Mouse (Mus musculus) midbrain, embryonic 12.5 days (tissue): ENCODE data around the gene Large2. TPM values are rescaled to one million over a fixed set of nuclear protein-coding genes. Genes with fewer than 3 reads are reported as not detected.

ENCODE experiments used
- ATAC-seq: fragments of 200-750 bp; cut with Nextera tagmentation; 2 replicates; pipeline ENCODE4 v1.8.0; 2017; ENCODE audit warnings: low read depth, moderate TSS enrichment, moderate library complexity; ENCODE audit not compliant: low FRiP score
- H3K27ac ChIP-seq: fragments of 300-500 bp; sonication (generic); replicated peaks from 2 replicates; pipeline ENCODE4 v1.5.1; 2016; ENCODE audit warnings: mild to moderate bottlenecking
- H3K27me3 ChIP-seq: fragments of 300-500 bp; sonication (generic); 2 replicates; pipeline ENCODE4 v1.6.1; 2016; ENCODE audit warnings: mild to moderate bottlenecking
- H3K36me3 ChIP-seq: fragments of 300-500 bp; sonication (generic); 2 replicates; pipeline ENCODE4 v1.6.1; 2016
- H3K4me1 ChIP-seq: fragments of 300-500 bp; sonication (generic); 2 replicates; pipeline ENCODE4 v1.6.1; 2016
- H3K4me2 ChIP-seq: fragments of 300-500 bp; sonication (generic); replicated peaks from 2 replicates; pipeline ENCODE4 v1.6.1; 2016; ENCODE audit warnings: mild to moderate bottlenecking, moderate library complexity
- H3K4me3 ChIP-seq: fragments of 300-500 bp; sonication (generic); 2 replicates; pipeline ENCODE4 v1.5.1; 2016; ENCODE audit warnings: mild to moderate bottlenecking
- H3K9ac ChIP-seq: fragments of 300-500 bp; sonication (generic); replicated peaks from 2 replicates; pipeline ENCODE4 v1.6.1; 2016; ENCODE audit warnings: mild to moderate bottlenecking, moderate library complexity
- H3K9me3 ChIP-seq: fragments of 300-500 bp; sonication (generic); 2 replicates; pipeline ENCODE4 v1.6.1; 2016; ENCODE audit warnings: mild to moderate bottlenecking
- WGBS: fragments of 180-500 bp; shearing (Covaris S2); methylation state at CpG from one replicate; pipeline ENCODE4 v1.1.7; 2016; 5-methylcytosine and 5-hydroxymethylcytosine counted together
- polyA plus RNA-seq: library from polyadenylated mRNA; unstranded; fragments of >200 nt; fragmentation: Nextera tagmentation; extraction: Ambion mirVana; gene quantifications from 2 replicates; pipeline ENCODE4 v1.2.1, GENCODE M21; 2016

The Large2 gene
- polyA plus RNA-seq, 1 experiment from 2014 or later = 4.7 TPM

DNA sequence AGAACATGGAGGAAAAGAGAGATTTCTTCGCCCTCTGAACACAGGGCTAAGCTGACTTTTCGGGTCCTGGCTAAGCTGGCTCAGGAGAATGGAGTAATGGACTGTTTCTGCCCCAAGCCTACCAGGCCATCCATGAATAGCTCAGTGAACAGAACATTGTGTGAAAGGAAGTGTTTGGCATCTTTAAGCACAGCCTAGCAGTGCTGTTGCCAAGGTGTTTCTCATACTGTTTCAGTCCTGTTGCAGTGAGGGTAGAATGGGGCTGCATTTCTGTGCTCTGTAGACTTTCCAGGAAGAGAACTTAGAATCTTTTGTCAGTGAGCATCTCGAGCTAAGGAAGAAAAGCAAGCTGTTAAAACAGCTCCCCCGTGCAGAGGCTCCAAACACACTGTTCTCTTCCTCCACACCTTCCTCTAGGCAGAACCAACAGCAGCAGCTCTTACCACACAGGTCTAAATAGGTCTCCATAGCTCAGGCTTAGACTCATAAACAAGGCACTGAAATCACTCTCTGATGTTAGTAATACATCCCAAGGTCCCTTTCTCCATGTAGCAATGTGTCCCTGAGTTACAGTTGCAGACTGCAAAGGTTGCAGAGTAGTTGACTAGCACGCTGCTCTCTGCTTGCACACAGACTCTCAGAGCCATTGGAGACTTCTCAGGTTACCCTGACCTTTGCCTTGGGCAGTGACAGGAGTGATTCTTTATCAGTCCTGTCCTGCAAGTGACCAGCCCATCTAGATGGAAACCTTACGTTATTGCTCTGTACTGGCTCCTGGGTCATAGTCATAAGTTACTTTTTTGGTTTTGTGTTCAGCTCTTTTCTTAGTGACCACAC lies 24.9 kb downstream of the Large2 start:
- H3K4me1 ChIP-seq = 0 out of 2 replicates have a peak, but pooled peaks cover 5% of the 10 kb centered on the region
- no peaks in the 10 kb centered on the region for H3K9me3 ChIP-seq
- no peaks in the 10 kb centered on the region for H3K27me3 ChIP-seq
- no peak overlapping the region for H3K4me2 ChIP-seq
- no peak overlapping the region for H3K9ac ChIP-seq
- H3K36me3 ChIP-seq = peaks cover 73% of the 10 kb centered on the region
- WGBS = 78% methylated on average over 6 of the region's 6 CpGs
- no peak overlapping the region for H3K4me3 ChIP-seq
- no peak overlapping the region for H3K27ac ChIP-seq
- ATAC-seq = no peak

DNA sequence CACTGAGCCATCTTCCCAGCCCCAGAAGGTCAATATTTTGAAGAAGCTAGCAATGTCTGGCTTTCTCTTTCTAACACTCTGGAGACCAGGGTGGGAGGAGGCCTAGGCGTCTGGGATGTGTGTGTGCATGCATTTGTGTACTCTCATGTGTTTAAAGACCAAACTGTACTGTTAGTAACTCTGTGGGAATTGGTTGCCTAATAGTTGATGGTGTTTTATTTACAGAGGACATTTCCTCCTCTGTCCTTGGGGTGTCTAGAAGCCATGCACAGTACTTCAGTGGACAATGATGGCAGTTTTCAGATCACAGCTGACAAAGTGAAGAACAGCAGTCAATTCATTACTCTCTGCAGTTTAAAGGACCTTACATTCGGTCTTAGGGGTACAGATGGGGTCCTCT lies 27.5 kb downstream of the Large2 start:
- Histone ChIP-seq H3K36me3 (peaks cover 72% of the 10 kb centered on the region), H3K27me3 (no peaks in the 10 kb centered on the region), H3K9ac (no peak overlapping the region), H3K9me3 (no peaks in the 10 kb centered on the region), H3K4me1 (no peaks in the 10 kb centered on the region), H3K4me2 (no peak overlapping the region), H3K4me3 (no peak overlapping the region), H3K27ac (no peak overlapping the region)
- no peak for ATAC-seq
- 84% methylated on average over 2 of the region's 2 CpGs for WGBS

- Histone ChIP-seq H3K9me3 (no peaks in the 10 kb centered on the region), H3K27me3 (no peaks in the 10 kb centered on the region), H3K4me3 (no peak overlapping the region), H3K4me1 (no peaks in the 10 kb centered on the region), H3K27ac (no peak overlapping the region), H3K4me2 (no peak overlapping the region), H3K9ac (no peak overlapping the region), H3K36me3 (peaks cover 58% of the 10 kb centered on the region)
- ATAC-seq = no peak
These were observed 32.3 kb downstream of the Large2 start for GRCm38 (mm10) chr2:92342418-92342817.

- ATAC-seq = no peak
- H3K4me1 ChIP-seq = no peaks in the 10 kb centered on the region
- H3K27me3 ChIP-seq = no peaks in the 10 kb centered on the region
- no peak overlapping the region for H3K4me3 ChIP-seq
- no peak overlapping the region for H3K4me2 ChIP-seq
- no peaks in the 10 kb centered on the region for H3K9me3 ChIP-seq
- no peak overlapping the region for H3K9ac ChIP-seq
- no peak overlapping the region for H3K27ac ChIP-seq
- peaks cover 68% of the 10 kb centered on the region for H3K36me3 ChIP-seq
- 96% methylated on average over 2 of the region's 2 CpGs for WGBS
These were observed 42.8 kb downstream of the Large2 start for GRCm38 (mm10) chr2:92331871-92332270.

DNA sequence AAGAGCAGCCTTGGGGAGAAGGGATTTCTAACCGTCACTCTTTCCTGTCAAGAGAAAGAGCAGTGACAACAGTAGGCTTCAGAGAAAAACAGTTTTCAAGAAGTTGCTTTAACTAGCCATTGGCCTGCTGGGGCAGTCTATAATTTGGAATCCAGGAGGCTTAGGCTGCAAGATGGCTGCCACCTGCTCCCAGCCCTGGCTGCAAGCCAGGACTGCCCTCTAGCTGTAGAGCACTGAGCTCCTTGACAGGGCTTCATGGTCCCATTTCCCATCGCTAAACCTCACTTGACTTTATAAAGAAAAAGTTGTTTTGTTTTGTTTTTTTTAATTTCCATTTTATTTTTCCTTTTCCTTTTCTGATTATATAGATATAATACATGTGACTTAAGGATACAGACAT lies 43.3 kb downstream of the Large2 start:
- no peaks in the 10 kb centered on the region for H3K4me1 ChIP-seq
- no peak overlapping the region for H3K27ac ChIP-seq
- no peak overlapping the region for H3K4me2 ChIP-seq
- peaks cover 65% of the 10 kb centered on the region for H3K36me3 ChIP-seq
- H3K4me3 ChIP-seq = no peak overlapping the region
- ATAC-seq = no peak
- H3K9me3 ChIP-seq = no peaks in the 10 kb centered on the region
- 88% methylated on average over 2 of the region's 2 CpGs for WGBS
- no peak overlapping the region for H3K9ac ChIP-seq
- no peaks in the 10 kb centered on the region for H3K27me3 ChIP-seq

DNA sequence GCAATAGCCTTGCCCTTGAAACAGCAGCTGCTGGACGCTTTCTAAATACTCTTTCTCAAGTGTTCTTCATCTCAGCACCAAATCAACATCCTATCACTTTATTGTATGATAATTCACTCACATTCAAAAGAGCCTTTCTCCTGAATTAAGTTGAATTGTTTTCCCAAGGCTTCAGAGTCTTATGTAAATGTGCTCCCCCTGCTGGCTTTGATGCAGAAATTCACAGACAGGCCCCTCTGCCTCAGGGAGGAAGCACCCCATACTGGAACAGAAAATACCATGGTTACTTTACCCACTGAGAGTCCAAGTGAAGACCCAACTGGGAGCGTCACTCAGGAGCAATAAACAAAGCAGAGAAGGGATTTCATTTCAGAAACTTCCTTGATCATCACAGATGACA lies 43.8 kb downstream of the Large2 start:
- Histone ChIP-seq H3K9ac (no peak overlapping the region), H3K9me3 (no peaks in the 10 kb centered on the region), H3K4me3 (no peak overlapping the region), H3K4me1 (no peaks in the 10 kb centered on the region), H3K27ac (peak overlapping the region; percentile 42; the same call in 1 of the 2 replicates), H3K4me2 (no peak overlapping the region), H3K27me3 (no peaks in the 10 kb centered on the region), H3K36me3 (peaks cover 63% of the 10 kb centered on the region)
- no peak for ATAC-seq
- WGBS = 63% methylated on average over 2 of the region's 2 CpGs

GRCm38 (mm10) chr2:92328206-92328605 lies 46.5 kb downstream of the Large2 start:
- Histone ChIP-seq H3K4me2 (no peak overlapping the region), H3K4me1 (no peaks in the 10 kb centered on the region), H3K4me3 (no peak overlapping the region), H3K9ac (no peak overlapping the region), H3K27ac (no peak overlapping the region), H3K27me3 (no peaks in the 10 kb centered on the region), H3K36me3 (peaks cover 58% of the 10 kb centered on the region), H3K9me3 (no peaks in the 10 kb centered on the region)
- 93% methylated on average over 8 of the region's 8 CpGs for WGBS
- no peak for ATAC-seq

- H3K4me1 ChIP-seq = no peaks in the 10 kb centered on the region
- 94% methylated on average over 4 of the region's 4 CpGs for WGBS
- ATAC-seq = no peak
- H3K27me3 ChIP-seq = no peaks in the 10 kb centered on the region
- H3K36me3 ChIP-seq = peaks cover 59% of the 10 kb centered on the region
- no peak overlapping the region for H3K27ac ChIP-seq
- H3K9me3 ChIP-seq = no peaks in the 10 kb centered on the region
- H3K4me2 ChIP-seq = no peak overlapping the region
- H3K4me3 ChIP-seq = no peak overlapping the region
- H3K9ac ChIP-seq = no peak overlapping the region
These were observed 47.1 kb downstream of the Large2 start for GRCm38 (mm10) chr2:92327601-92328000.

- Histone ChIP-seq H3K36me3 (peaks cover 62% of the 10 kb centered on the region), H3K9ac (no peak overlapping the region), H3K27ac (no peak overlapping the region), H3K4me2 (no peak overlapping the region), H3K4me1 (no peaks in the 10 kb centered on the region), H3K4me3 (no peak overlapping the region), H3K9me3 (no peaks in the 10 kb centered on the region), H3K27me3 (no peaks in the 10 kb centered on the region)
- 86% methylated on average over 1 of the region's 1 CpGs for WGBS
- no peak for ATAC-seq
These were observed 48.4 kb downstream of the Large2 start for GRCm38 (mm10) chr2:92326221-92326620.

GRCm38 (mm10) chr2:92325676-92326075 lies 49.0 kb downstream of the Large2 start:
- Histone ChIP-seq H3K4me1 (no peaks in the 10 kb centered on the region), H3K4me3 (no peak overlapping the region), H3K9ac (no peak overlapping the region), H3K4me2 (no peak overlapping the region), H3K36me3 (peaks cover 58% of the 10 kb centered on the region), H3K27me3 (no peaks in the 10 kb centered on the region), H3K9me3 (no peaks in the 10 kb centered on the region), H3K27ac (no peak overlapping the region)
- ATAC-seq = no peak
- WGBS = 91% methylated on average over 7 of the region's 7 CpGs

- Histone ChIP-seq H3K4me1 (no peaks in the 10 kb centered on the region), H3K4me3 (no peak overlapping the region), H3K36me3 (peaks cover 39% of the 10 kb centered on the region)
These were observed 52.0 kb downstream of the Large2 start for GRCm38 (mm10) chr2:92322669-92323068.

GRCm38 (mm10) chr2:92317228-92317627 lies 57.4 kb downstream of the Large2 start:
- no peaks in the 10 kb centered on the region for H3K27me3 ChIP-seq
- H3K4me2 ChIP-seq = no peak overlapping the region
- H3K9ac ChIP-seq = no peak overlapping the region
- 0 out of 2 replicates have a peak, but pooled peaks cover 2% of the 10 kb centered on the region for H3K4me1 ChIP-seq
- H3K4me3 ChIP-seq = no peak overlapping the region
- 91% methylated on average over 5 of the region's 5 CpGs for WGBS
- H3K27ac ChIP-seq = no peak overlapping the region
- no peak for ATAC-seq
- H3K36me3 ChIP-seq = peaks cover 15% of the 10 kb centered on the region
- H3K9me3 ChIP-seq = no peaks in the 10 kb centered on the region

More at GRCm38 (mm10) chr2:92322669-92323068, 52.0 kb downstream of the Large2 start:
- H3K27ac ChIP-seq = no peak overlapping the region
- H3K27me3 ChIP-seq = no peaks in the 10 kb centered on the region
- no peak overlapping the region for H3K4me2 ChIP-seq
- H3K9ac ChIP-seq = no peak overlapping the region
- ATAC-seq = no peak
- H3K9me3 ChIP-seq = no peaks in the 10 kb centered on the region
- 91% methylated on average over 2 of the region's 2 CpGs for WGBS
